10 mouse cellular contexts compared by ENCODE assay signal in genomic region chr3:51965841-51966240, GRCm38 (mm10).
A peak's percentile ranks its signal among the peaks of the same experiment; 100 is the strongest.
DNase-seq lines count a peak whose midpoint lies in the region; ATAC-seq lines count a peak whose summit lies in the region.
"Had no signal": no experiment of that assay in that cellular context is flagged by ENCODE, and none has a peak within 500 bp of the region (broad histone marks: within the 10 kb centered on the region; RNA-seq: fewer than 3 reads in every experiment).

No protein-coding gene starts in this region.

- DNase-seq in frontal cortex, postnatal 25 days (ENCODE audit: low spot score in 2 of 2) = no peak
- peak; percentile 46 for DNase-seq in 3T3-L1 (ENCODE audit: low read depth, low spot score)
- no peak for DNase-seq in midbrain, embryonic 10.5 days (ENCODE audit: low spot score)
- no peak for DNase-seq in cerebellum, adult 9-11 months
- DNase-seq in urinary bladder, adult 2 months (ENCODE audit: low spot score) = no peak
- DNase-seq: heart, postnatal 14 days had no signal

- H3K9ac ChIP-seq in forebrain, embryonic 13.5 days = peak overlapping the region; percentile 41
- H3K9ac ChIP-seq in liver, embryonic 12.5 days = no peak overlapping the region
- H3K9ac ChIP-seq: neural tube, embryonic 12.5 days had no signal

- peak overlapping the region; percentile 83; the same call in 1 of the 2 replicates for H3K27ac ChIP-seq in forebrain, embryonic 13.5 days
- H3K27ac ChIP-seq in midbrain, embryonic 10.5 days (replicated peaks) = peak overlapping the region; percentile 87
- H3K27ac ChIP-seq in liver, embryonic 12.5 days = no peak overlapping the region
- H3K27ac ChIP-seq: neural tube, embryonic 12.5 days had no signal

- no peaks in the 10 kb centered on the region for H3K9me3 ChIP-seq in forebrain, embryonic 13.5 days (replicated peaks)
- H3K9me3 ChIP-seq in midbrain, embryonic 10.5 days (replicated peaks) = no peaks in the 10 kb centered on the region
- H3K9me3 ChIP-seq in liver, embryonic 12.5 days (replicated peaks) = no peaks in the 10 kb centered on the region
- H3K9me3 ChIP-seq: neural tube, embryonic 12.5 days had no signal

- no peaks in the 10 kb centered on the region for H3K36me3 ChIP-seq in forebrain, embryonic 13.5 days (ENCODE audit: poor library complexity, severe bottlenecking)
- H3K36me3 ChIP-seq in midbrain, embryonic 10.5 days = peaks cover 6% of the 10 kb centered on the region; the same call in 1 of the 2 replicates
- no peaks in the 10 kb centered on the region for H3K36me3 ChIP-seq in liver, embryonic 12.5 days
- H3K36me3 ChIP-seq: neural tube, embryonic 12.5 days had no signal

- no peak overlapping the region for H3K4me3 ChIP-seq in forebrain, embryonic 13.5 days
- no peak overlapping the region for H3K4me3 ChIP-seq in midbrain, embryonic 10.5 days
- no peak overlapping the region for H3K4me3 ChIP-seq in liver, embryonic 12.5 days
- H3K4me3 ChIP-seq: neural tube, embryonic 12.5 days had no signal

- H3K4me1 ChIP-seq in forebrain, embryonic 13.5 days = peaks cover 34% of the 10 kb centered on the region
- H3K4me1 ChIP-seq in midbrain, embryonic 10.5 days = peaks cover 46% of the 10 kb centered on the region
- H3K4me1 ChIP-seq in liver, embryonic 12.5 days = peaks cover 38% of the 10 kb centered on the region

- 74% methylated on average over 7 of the region's 7 CpGs for WGBS in forebrain, embryonic 13.5 days
- WGBS in midbrain, embryonic 10.5 days = 71% methylated on average over 7 of the region's 7 CpGs
- 66% methylated on average over 7 of the region's 7 CpGs for WGBS in liver, embryonic 12.5 days (ENCODE audit: insufficient replicate concordance)

- ATAC-seq in frontal cortex, adult (ENCODE audit: low TSS enrichment) = peak; percentile 45
- no peak for ATAC-seq in forebrain, embryonic 13.5 days
- ATAC-seq in liver, embryonic 12.5 days = no peak

- no peaks in the 10 kb centered on the region for H3K27me3 ChIP-seq in forebrain, embryonic 13.5 days
- no peaks in the 10 kb centered on the region for H3K27me3 ChIP-seq in midbrain, embryonic 10.5 days (ENCODE audit: low read depth, poor library complexity, severe bottlenecking)
- no peaks in the 10 kb centered on the region for H3K27me3 ChIP-seq in liver, embryonic 12.5 days (replicated peaks)
- H3K27me3 ChIP-seq: neural tube, embryonic 12.5 days had no signal

- no peak overlapping the region for H3K4me2 ChIP-seq in forebrain, embryonic 13.5 days
- no peak overlapping the region for H3K4me2 ChIP-seq in liver, embryonic 12.5 days
- H3K4me2 ChIP-seq: neural tube, embryonic 12.5 days had no signal
